Mouse (Mus musculus) hindbrain, postnatal 0 days (tissue): ENCODE data around the gene Dstn. TPM values are rescaled to one million over a fixed set of nuclear protein-coding genes. Genes with fewer than 3 reads are reported as not detected.

Experiments
- ATAC-seq: fragments of 200-750 bp; cut with Nextera tagmentation; 2 replicates; pipeline ENCODE4 v1.8.0; 2017; ENCODE audit warnings: mild to moderate bottlenecking, moderate TSS enrichment, moderate library complexity
- DNase-seq: peaks from one replicate; pipeline ENCODE4 v3.0.0-alpha.2; 2015; ENCODE audit warnings: low spot score
- H3K27ac ChIP-seq: fragments of 300-500 bp; sonication (generic); 2 replicates; pipeline ENCODE4 v1.5.1; 2014; ENCODE audit warnings: mild to moderate bottlenecking
- H3K27me3 ChIP-seq: fragments of 300-500 bp; sonication (generic); 2 replicates; pipeline ENCODE4 v1.6.1; 2014; ENCODE audit warnings: low read length, mixed read lengths; ENCODE audit not compliant: insufficient read depth
- H3K36me3 ChIP-seq: fragments of 300-500 bp; sonication (generic); 2 replicates; pipeline ENCODE4 v1.6.1; 2014; ENCODE audit warnings: low read length, mixed read lengths; ENCODE audit not compliant: insufficient read depth
- H3K4me1 ChIP-seq: fragments of 300-500 bp; sonication (generic); 2 replicates; pipeline ENCODE4 v1.6.1; 2014; ENCODE audit warnings: antibody characterized with exemption, low read length, mixed read lengths; ENCODE audit not compliant: insufficient read depth
- H3K4me2 ChIP-seq: fragments of 300-500 bp; sonication (generic); 2 replicates; pipeline ENCODE4 v1.6.1; 2014; ENCODE audit warnings: low read depth, mild to moderate bottlenecking, low read length, moderate library complexity, mixed read lengths
- H3K4me3 ChIP-seq: fragments of 300-500 bp; sonication (generic); 2 replicates; pipeline ENCODE4 v1.5.1; 2014; ENCODE audit warnings: low read length
- H3K9ac ChIP-seq: fragments of 300-500 bp; sonication (generic); replicated peaks from 2 replicates; pipeline ENCODE4 v1.6.1; 2014; ENCODE audit warnings: mild to moderate bottlenecking, low read length, moderate library complexity, mixed read lengths
- H3K9me3 ChIP-seq: fragments of 300-500 bp; sonication (generic); 2 replicates; pipeline ENCODE4 v1.6.1; 2016; ENCODE audit warnings: low read length, mixed read lengths
- CTCF ChIP-seq: IDR thresholded peaks from 2 replicates; pipeline ENCODE4 v1.5.1; 2016; ENCODE audit warnings: antibody characterized with exemption, control low read depth, low read depth
- WGBS: fragments of 180-500 bp; shearing (Covaris S2); extraction: QIAGEN DNeasy Blood & Tissue Kit; methylation state at CpG from one replicate; pipeline ENCODE4 v1.1.7; 2014; 5-methylcytosine and 5-hydroxymethylcytosine counted together
- polyA plus RNA-seq: library from polyadenylated mRNA; unstranded; fragments of >200 nt; fragmentation: Nextera tagmentation; extraction: Ambion mirVana; gene quantifications from 2 replicates; pipeline ENCODE4 v1.2.1, GENCODE M21; 2015
- total RNA-seq: library from RNA; depleted of rRNA; stranded (reverse); fragments of >200 nt; gene quantifications from 2 replicates; pipeline ENCODE4 v1.2.3, GENCODE M21; 2014

Gene Dstn
- total and polyA plus RNA-seq, 2 experiments from 2014 or later: 197 to 409 TPM

DNA sequence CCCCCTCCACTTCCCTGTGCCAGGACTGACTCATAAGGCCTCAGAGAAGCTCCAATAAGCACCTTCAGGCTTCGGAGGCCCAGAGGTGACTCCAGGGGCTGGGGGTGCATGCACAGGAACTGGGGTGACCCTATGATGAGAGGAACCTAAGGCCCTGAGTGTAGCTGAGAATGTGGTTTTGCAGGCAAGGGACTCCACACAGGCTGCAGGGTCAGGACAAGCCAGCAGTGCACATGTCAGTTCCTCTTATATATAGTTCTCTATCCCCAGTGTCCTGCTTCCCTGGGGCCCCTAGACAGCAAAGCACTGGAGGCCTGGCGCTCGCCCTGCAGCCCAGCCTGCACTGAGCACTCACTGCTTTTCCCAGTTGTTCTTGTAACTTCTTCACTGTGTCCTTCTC lies 32.9 kb downstream of the Dstn start:
- H3K36me3 ChIP-seq: peaks cover 78% of the 10 kb centered on the region
- H3K27ac ChIP-seq: no peak overlapping the region
- 92% methylated on average over 3 of the region's 3 CpGs for WGBS
- H3K4me3 ChIP-seq: no peak overlapping the region
- H3K9ac ChIP-seq: no peak overlapping the region
- H3K4me2 ChIP-seq: no peak overlapping the region
- ATAC-seq: no peak
- no peak for TF ChIP-seq CTCF
- H3K27me3 ChIP-seq: no peaks in the 10 kb centered on the region
- no peaks in the 10 kb centered on the region for H3K9me3 ChIP-seq
- no peaks in the 10 kb centered on the region for H3K4me1 ChIP-seq
- DNase-seq: no peak

GRCm38 (mm10) chr2:143948416-143948815 lies 33.3 kb downstream of the Dstn start:
- 88% methylated on average over 4 of the region's 4 CpGs for WGBS
- no peak overlapping the region for H3K27ac ChIP-seq
- no peak overlapping the region for H3K4me3 ChIP-seq
- H3K4me2 ChIP-seq: no peak overlapping the region
- H3K9ac ChIP-seq: no peak overlapping the region
- no peaks in the 10 kb centered on the region for H3K27me3 ChIP-seq
- DNase-seq: no peak
- peaks cover 79% of the 10 kb centered on the region for H3K36me3 ChIP-seq
- ATAC-seq: no peak
- H3K4me1 ChIP-seq: no peaks in the 10 kb centered on the region
- H3K9me3 ChIP-seq: no peaks in the 10 kb centered on the region
- no peak for TF ChIP-seq CTCF

DNA sequence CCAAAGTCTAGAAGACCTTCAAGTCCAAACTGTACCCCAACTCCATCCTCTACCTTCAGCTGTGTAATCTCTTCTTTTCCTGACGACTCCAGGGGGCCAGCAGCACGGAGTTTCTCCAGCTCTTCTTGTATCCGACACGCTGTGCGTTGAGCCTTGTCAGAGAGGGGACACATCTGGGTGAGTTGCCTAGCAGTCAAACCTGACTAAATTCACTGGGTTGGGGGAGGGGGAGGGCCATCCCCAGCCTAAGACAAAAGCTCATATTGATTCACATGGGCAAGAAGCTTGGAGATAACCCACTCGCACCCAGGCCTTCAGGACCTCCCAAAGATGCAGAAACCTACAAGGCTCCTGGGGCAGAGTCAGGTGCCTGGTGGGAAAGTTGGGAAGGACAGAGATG lies 34.1 kb downstream of the Dstn start:
- H3K4me1 ChIP-seq: no peaks in the 10 kb centered on the region
- H3K36me3 ChIP-seq: peaks cover 80% of the 10 kb centered on the region
- DNase-seq (no peak), ATAC-seq (no peak)
- no peak overlapping the region for H3K27ac ChIP-seq
- no peaks in the 10 kb centered on the region for H3K27me3 ChIP-seq
- no peaks in the 10 kb centered on the region for H3K9me3 ChIP-seq
- H3K9ac ChIP-seq: no peak overlapping the region
- no peak overlapping the region for H3K4me2 ChIP-seq
- 93% methylated on average over 6 of the region's 6 CpGs for WGBS
- no peak overlapping the region for H3K4me3 ChIP-seq
- no peak for TF ChIP-seq CTCF

- no peaks in the 10 kb centered on the region for H3K27me3 ChIP-seq
- H3K4me3 ChIP-seq: no peak overlapping the region
- no peak for ATAC-seq
- no peak for DNase-seq
- H3K4me2 ChIP-seq: no peak overlapping the region
- H3K4me1 ChIP-seq: no peaks in the 10 kb centered on the region
- WGBS: 84% methylated on average over 5 of the region's 5 CpGs
- H3K9me3 ChIP-seq: no peaks in the 10 kb centered on the region
- peaks cover 85% of the 10 kb centered on the region for H3K36me3 ChIP-seq
- no peak overlapping the region for H3K27ac ChIP-seq
- no peak for TF ChIP-seq CTCF
- no peak overlapping the region for H3K9ac ChIP-seq
Observed at GRCm38 (mm10) chr2:143950290-143951027, 35.3 kb downstream of the Dstn start.

DNA sequence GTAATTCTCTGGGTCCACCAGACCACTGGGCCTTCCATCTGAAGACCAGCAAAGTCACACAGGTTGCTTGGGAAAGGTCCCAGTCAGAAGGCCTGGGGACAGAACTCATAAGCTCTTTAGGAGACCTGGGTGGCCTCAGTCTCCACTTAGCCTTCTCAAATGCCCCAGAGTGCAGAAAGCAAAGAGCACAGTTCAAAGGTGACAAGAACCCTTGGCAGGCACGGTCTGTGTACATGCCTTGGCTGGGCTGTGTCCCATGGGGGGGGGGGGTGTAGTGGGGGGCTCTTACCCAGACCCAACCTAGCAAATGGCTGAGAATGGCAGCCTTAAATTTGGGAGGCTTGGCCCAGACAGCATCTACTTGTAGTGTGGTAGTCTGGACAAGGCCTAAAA lies 35.9 kb downstream of the Dstn start:
- no peaks in the 10 kb centered on the region for H3K4me1 ChIP-seq
- H3K9ac ChIP-seq: no peak overlapping the region
- no peak overlapping the region for H3K27ac ChIP-seq
- 80% methylated on average over 1 of the region's 1 CpGs for WGBS
- ATAC-seq (no peak), DNase-seq (no peak)
- H3K4me2 ChIP-seq: no peak overlapping the region
- no peak for TF ChIP-seq CTCF
- H3K4me3 ChIP-seq: no peak overlapping the region
- H3K9me3 ChIP-seq: no peaks in the 10 kb centered on the region
- no peaks in the 10 kb centered on the region for H3K27me3 ChIP-seq
- peaks cover 86% of the 10 kb centered on the region for H3K36me3 ChIP-seq

GRCm38 (mm10) chr2:143951546-143952315 lies 36.6 kb downstream of the Dstn start:
- ATAC-seq: no peak

GRCm38 (mm10) chr2:143953944-143954343 lies 38.8 kb downstream of the Dstn start:
- Histone ChIP-seq H3K9me3 (no peaks in the 10 kb centered on the region), H3K4me3 (no peak overlapping the region), H3K36me3 (peaks cover 73% of the 10 kb centered on the region), H3K27ac (no peak overlapping the region), H3K4me1 (no peaks in the 10 kb centered on the region), H3K27me3 (no peaks in the 10 kb centered on the region), H3K4me2 (no peak overlapping the region), H3K9ac (no peak overlapping the region)
- WGBS: 85% methylated on average over 4 of the region's 4 CpGs
- DNase-seq: no peak
- no peak for ATAC-seq
- no peak for TF ChIP-seq CTCF

More at GRCm38 (mm10) chr2:143951546-143952315, 36.6 kb downstream of the Dstn start:
- no peak for DNase-seq
- no peak overlapping the region for H3K4me2 ChIP-seq
- H3K9ac ChIP-seq: no peak overlapping the region
- no peaks in the 10 kb centered on the region for H3K9me3 ChIP-seq
- H3K4me3 ChIP-seq: no peak overlapping the region
- no peak overlapping the region for H3K27ac ChIP-seq
- 88% methylated on average over 5 of the region's 5 CpGs for WGBS
- peaks cover 86% of the 10 kb centered on the region for H3K36me3 ChIP-seq
- no peaks in the 10 kb centered on the region for H3K27me3 ChIP-seq
- no peak for TF ChIP-seq CTCF
- H3K4me1 ChIP-seq: no peaks in the 10 kb centered on the region
